Mouse (Mus musculus): ENCODE data around the gene Mgat2. TPM values are rescaled to one million over a fixed set of nuclear protein-coding genes. Genes with fewer than 3 reads are reported as not detected.
A peak's percentile ranks its signal among the peaks of the same experiment; 100 is the strongest.

Mgat2 gene
- polyA plus RNA-seq, 1 experiment from 2014 or later: 40.6 TPM

GRCm38 (mm10) chr12:69167656-69168460 lies 16.1 kb upstream of the Mgat2 start:
- Histone ChIP-seq H3K36me3 (ENCODE audit: control insufficient read depth, insufficient read depth, low read length) (no peaks in the 10 kb centered on the region), H3K27ac (ENCODE audit: low read depth, low read length) (no peak overlapping the region), H3K9ac (ENCODE audit: low read length) (peak overlapping the region; percentile 71), H3K4me2 (ENCODE audit: low read depth, low read length, severe bottlenecking) (peak overlapping the region; percentile 86), H3K4me1 (replicated peaks; ENCODE audit: control insufficient read depth, insufficient read depth, low read length) (no peaks in the 10 kb centered on the region; the same call in 1 of the 2 replicates), H3K4me3 (ENCODE audit: low read depth, low read length) (peak overlapping the region; percentile 82), H3K9me3 (ENCODE audit: control insufficient read depth, low read length) (no peaks in the 10 kb centered on the region), H3K27me3 (ENCODE audit: control insufficient read depth, insufficient read depth, low read length) (no peaks in the 10 kb centered on the region)
- ATAC-seq (replicated peaks; ENCODE audit: low FRiP score) (peak; percentile 59), DNase-seq (ENCODE audit: low spot score) (no peak)
- 9% methylated on average over 18 of the region's 18 CpGs for WGBS

- ATAC-seq (replicated peaks; ENCODE audit: low FRiP score) (peak; percentile 94), DNase-seq (ENCODE audit: low spot score) (peak; percentile 90)
- under 1% methylated on average over 40 of the region's 40 CpGs for WGBS
- no peaks in the 10 kb centered on the region; the same call in 1 of the 2 replicates for H3K4me1 ChIP-seq (replicated peaks; ENCODE audit: control insufficient read depth, insufficient read depth, low read length)
- peak within 1 kb of the TSS; percentile 59; the same call in 1 of the 2 replicates for H3K27ac ChIP-seq (ENCODE audit: low read depth, low read length)
- H3K36me3 ChIP-seq (ENCODE audit: control insufficient read depth, insufficient read depth, low read length): no peaks in the 10 kb centered on the region
- peak within 1 kb of the TSS; percentile 71 for H3K9ac ChIP-seq (ENCODE audit: low read length)
- H3K27me3 ChIP-seq (ENCODE audit: control insufficient read depth, insufficient read depth, low read length): no peaks in the 10 kb centered on the region
- H3K4me2 ChIP-seq (ENCODE audit: low read depth, low read length, severe bottlenecking): peak within 1 kb of the TSS; percentile 86
- no peaks in the 10 kb centered on the region for H3K9me3 ChIP-seq (ENCODE audit: control insufficient read depth, low read length)
- peak within 1 kb of the TSS; percentile 82 for H3K4me3 ChIP-seq (ENCODE audit: low read depth, low read length)
These were observed 15.4 kb upstream of the Mgat2 start, which contains the start of gene Lrr1 for GRCm38 (mm10) chr12:69168461-69169106. TSS of gene Lrr1 (plus strand) at chr12:69168814.

GRCm38 (mm10) chr12:69171307-69171706 lies 12.7 kb upstream of the Mgat2 start:
- H3K4me1 ChIP-seq (replicated peaks; ENCODE audit: control insufficient read depth, insufficient read depth, low read length): no peaks in the 10 kb centered on the region; the same call in 1 of the 2 replicates
- no peaks in the 10 kb centered on the region for H3K27me3 ChIP-seq (ENCODE audit: control insufficient read depth, insufficient read depth, low read length)
- H3K4me2 ChIP-seq (ENCODE audit: low read depth, low read length, severe bottlenecking): no peak overlapping the region
- H3K27ac ChIP-seq (ENCODE audit: low read depth, low read length): no peak overlapping the region
- no peaks in the 10 kb centered on the region for H3K9me3 ChIP-seq (ENCODE audit: control insufficient read depth, low read length)
- no peaks in the 10 kb centered on the region; the same call in 1 of the 2 replicates for H3K36me3 ChIP-seq (ENCODE audit: control insufficient read depth, insufficient read depth, low read length)
- 89% methylated on average over 2 of the region's 2 CpGs for WGBS
- H3K4me3 ChIP-seq (ENCODE audit: low read depth, low read length): no peak overlapping the region
- H3K9ac ChIP-seq (ENCODE audit: low read length): no peak overlapping the region
- DNase-seq (ENCODE audit: low spot score) (no peak), ATAC-seq (replicated peaks; ENCODE audit: low FRiP score) (no peak)

GRCm38 (mm10) chr12:69175975-69176374 lies 8.0 kb upstream of the Mgat2 start:
- ATAC-seq (replicated peaks; ENCODE audit: low FRiP score) (no peak), DNase-seq (ENCODE audit: low spot score) (no peak)
- Histone ChIP-seq H3K27me3 (ENCODE audit: control insufficient read depth, insufficient read depth, low read length) (no peaks in the 10 kb centered on the region), H3K4me3 (ENCODE audit: low read depth, low read length) (no peak overlapping the region), H3K9me3 (ENCODE audit: control insufficient read depth, low read length) (no peaks in the 10 kb centered on the region), H3K36me3 (ENCODE audit: control insufficient read depth, insufficient read depth, low read length) (no peaks in the 10 kb centered on the region; the same call in 1 of the 2 replicates), H3K4me2 (ENCODE audit: low read depth, low read length, severe bottlenecking) (no peak overlapping the region), H3K4me1 (replicated peaks; ENCODE audit: control insufficient read depth, insufficient read depth, low read length) (no peaks in the 10 kb centered on the region), H3K27ac (ENCODE audit: low read depth, low read length) (no peak overlapping the region), H3K9ac (ENCODE audit: low read length) (no peak overlapping the region)
- 91% methylated on average over 3 of the region's 3 CpGs for WGBS

GRCm38 (mm10) chr12:69177526-69177925 lies 6.4 kb upstream of the Mgat2 start:
- Histone ChIP-seq H3K36me3 (ENCODE audit: control insufficient read depth, insufficient read depth, low read length) (no peaks in the 10 kb centered on the region; the same call in 1 of the 2 replicates), H3K9ac (ENCODE audit: low read length) (no peak overlapping the region), H3K27ac (ENCODE audit: low read depth, low read length) (no peak overlapping the region), H3K9me3 (ENCODE audit: control insufficient read depth, low read length) (no peaks in the 10 kb centered on the region), H3K4me2 (ENCODE audit: low read depth, low read length, severe bottlenecking) (no peak overlapping the region), H3K4me1 (replicated peaks; ENCODE audit: control insufficient read depth, insufficient read depth, low read length) (no peaks in the 10 kb centered on the region), H3K27me3 (ENCODE audit: control insufficient read depth, insufficient read depth, low read length) (no peaks in the 10 kb centered on the region), H3K4me3 (ENCODE audit: low read depth, low read length) (no peak overlapping the region)
- DNase-seq (ENCODE audit: low spot score): no peak
- ATAC-seq (replicated peaks; ENCODE audit: low FRiP score): no peak
- 90% methylated on average over 3 of the region's 3 CpGs for WGBS

DNA sequence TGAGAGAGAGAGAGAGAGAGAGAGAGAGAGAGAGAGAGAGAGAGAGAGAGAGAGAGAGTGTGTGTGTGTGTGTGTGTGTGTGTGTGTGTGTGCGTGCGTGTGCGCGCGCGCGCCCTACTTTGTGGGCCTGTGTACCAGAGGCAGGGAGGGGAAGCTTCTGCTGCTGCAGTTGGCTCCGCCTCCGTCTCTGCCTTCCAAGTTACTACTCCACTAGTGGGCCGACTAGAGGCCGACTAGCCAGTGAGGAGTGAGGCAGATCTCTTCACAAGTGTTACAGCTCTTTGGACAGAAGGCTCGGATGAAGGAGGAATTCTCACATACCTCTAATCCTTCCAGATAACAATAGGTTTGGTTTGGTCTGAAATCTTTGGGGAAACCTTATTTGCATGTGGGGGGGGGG lies 4.6 kb upstream of the Mgat2 start:
- no peak overlapping the region for H3K9ac ChIP-seq (ENCODE audit: low read length)
- WGBS: 72% methylated on average over 12 of the region's 12 CpGs
- no peaks in the 10 kb centered on the region; the same call in 1 of the 2 replicates for H3K36me3 ChIP-seq (ENCODE audit: control insufficient read depth, insufficient read depth, low read length)
- no peaks in the 10 kb centered on the region for H3K9me3 ChIP-seq (ENCODE audit: control insufficient read depth, low read length)
- no peaks in the 10 kb centered on the region for H3K27me3 ChIP-seq (ENCODE audit: control insufficient read depth, insufficient read depth, low read length)
- DNase-seq (ENCODE audit: low spot score) (no peak), ATAC-seq (replicated peaks; ENCODE audit: low FRiP score) (no peak)
- no peak overlapping the region for H3K4me3 ChIP-seq (ENCODE audit: low read depth, low read length)
- H3K4me1 ChIP-seq (replicated peaks; ENCODE audit: control insufficient read depth, insufficient read depth, low read length): no peaks in the 10 kb centered on the region
- no peak overlapping the region for H3K27ac ChIP-seq (ENCODE audit: low read depth, low read length)
- no peak overlapping the region for H3K4me2 ChIP-seq (ENCODE audit: low read depth, low read length, severe bottlenecking)

GRCm38 (mm10) chr12:69181800-69182199 lies 2.2 kb upstream of the Mgat2 start:
- no peak overlapping the region for H3K4me2 ChIP-seq (ENCODE audit: low read depth, low read length, severe bottlenecking)

GRCm38 (mm10) chr12:69184342-69185295 lies 662 bp downstream of the Mgat2 start:
- H3K9ac ChIP-seq (ENCODE audit: low read length): peak overlapping the region; percentile 90
- ATAC-seq (replicated peaks; ENCODE audit: low FRiP score) (peak; percentile 57), DNase-seq (ENCODE audit: low spot score) (peak; percentile 79)
- no peaks in the 10 kb centered on the region; the same call in 1 of the 2 replicates for H3K36me3 ChIP-seq (ENCODE audit: control insufficient read depth, insufficient read depth, low read length)
- WGBS: 3% methylated on average over 85 of the region's 86 CpGs
- H3K27ac ChIP-seq (ENCODE audit: low read depth, low read length): peak overlapping the region; percentile 66
- H3K4me1 ChIP-seq (replicated peaks; ENCODE audit: control insufficient read depth, insufficient read depth, low read length): peaks cover 7% of the 10 kb centered on the region; the same call in 1 of the 2 replicates
- no peaks in the 10 kb centered on the region for H3K27me3 ChIP-seq (ENCODE audit: control insufficient read depth, insufficient read depth, low read length)
- H3K4me3 ChIP-seq (ENCODE audit: low read depth, low read length): peak overlapping the region; percentile 87
- H3K4me2 ChIP-seq (ENCODE audit: low read depth, low read length, severe bottlenecking): peak overlapping the region; percentile 98
- H3K9me3 ChIP-seq (ENCODE audit: control insufficient read depth, low read length): no peaks in the 10 kb centered on the region

More at GRCm38 (mm10) chr12:69181800-69182199, 2.2 kb upstream of the Mgat2 start:
- Histone ChIP-seq H3K27me3 (ENCODE audit: control insufficient read depth, insufficient read depth, low read length) (no peaks in the 10 kb centered on the region), H3K9ac (ENCODE audit: low read length) (no peak overlapping the region), H3K4me1 (replicated peaks; ENCODE audit: control insufficient read depth, insufficient read depth, low read length) (peaks cover 7% of the 10 kb centered on the region; the same call in 1 of the 2 replicates), H3K27ac (ENCODE audit: low read depth, low read length) (no peak overlapping the region), H3K9me3 (ENCODE audit: control insufficient read depth, low read length) (no peaks in the 10 kb centered on the region), H3K4me3 (ENCODE audit: low read depth, low read length) (no peak overlapping the region), H3K36me3 (ENCODE audit: control insufficient read depth, insufficient read depth, low read length) (no peaks in the 10 kb centered on the region; the same call in 1 of the 2 replicates)
- WGBS: 83% methylated on average over 4 of the region's 4 CpGs
- DNase-seq (ENCODE audit: low spot score): no peak
- no peak for ATAC-seq (replicated peaks; ENCODE audit: low FRiP score)

All from forebrain, embryonic 11.5 days (tissue).